Mouse (Mus musculus) liver, adult 2 months (tissue): ENCODE data around the gene Lclat1. TPM values are rescaled to one million over a fixed set of nuclear protein-coding genes. Genes with fewer than 3 reads are reported as not detected.

ENCODE experiments used
- DNase-seq: peaks from one replicate; pipeline ENCODE4 v3.0.0-alpha.2; 2011; ENCODE audit warnings: low read depth, low spot score; ENCODE audit errors: extremely low read depth
- H3K27ac ChIP-seq: fragments of 200-500 bp; replicated peaks from 2 replicates; pipeline ENCODE4 v1.5.1; 2012; ENCODE audit warnings: low read depth, mild to moderate bottlenecking, control low read depth, inconsistent platforms, low read length; ENCODE audit not compliant: insufficient read depth
- H3K27me3 ChIP-seq: fragments of 200-500 bp; 2 replicates; pipeline ENCODE4 v1.6.1; 2012; ENCODE audit warnings: mild to moderate bottlenecking, moderate library complexity, low read length, inconsistent platforms; ENCODE audit not compliant: control insufficient read depth, insufficient read depth
- H3K36me3 ChIP-seq: fragments of 200-500 bp; 2 replicates; pipeline ENCODE4 v1.6.1; 2012; ENCODE audit warnings: low read length, inconsistent platforms; ENCODE audit not compliant: control insufficient read depth, insufficient read depth
- H3K4me1 ChIP-seq: fragments of 200-500 bp; 2 replicates; pipeline ENCODE4 v1.6.1; 2011; ENCODE audit warnings: low read length; ENCODE audit not compliant: control insufficient read depth, insufficient read depth
- H3K4me3 ChIP-seq: fragments of 200-500 bp; 2 replicates; pipeline ENCODE4 v1.5.1; 2011; ENCODE audit warnings: low read depth, mild to moderate bottlenecking, control low read depth, low read length, moderate library complexity; ENCODE audit not compliant: insufficient read depth
- H3K79me2 ChIP-seq: fragments of 200-500 bp; 2 replicates; pipeline ENCODE4 v1.6.1; 2012; ENCODE audit warnings: inconsistent platforms, mild to moderate bottlenecking, low read length, moderate library complexity; ENCODE audit not compliant: control insufficient read depth, insufficient read depth
- H3K9ac ChIP-seq: fragments of 200-500 bp; 2 replicates; pipeline ENCODE4 v1.6.1; 2012; ENCODE audit warnings: low read depth, mild to moderate bottlenecking, control low read depth, inconsistent platforms, low read length
- CTCF ChIP-seq: fragments of 200-500 bp; IDR thresholded peaks from 2 replicates; pipeline ENCODE4 v1.5.1; 2011; ENCODE audit warnings: low read depth, low read length, control low read depth
- POLR2A ChIP-seq: fragments of 200-500 bp; IDR thresholded peaks from 2 replicates; pipeline ENCODE4 v1.6.1; 2011; ENCODE audit warnings: low read length, control low read depth; ENCODE audit not compliant: insufficient read depth; ENCODE audit errors: extremely low read depth
- WGBS: fragments of 180-500 bp; shearing (Covaris S2); methylation state at CpG from one replicate; pipeline ENCODE4 v1.1.7; 2018; 5-methylcytosine and 5-hydroxymethylcytosine counted together
- polyA plus RNA-seq: library from polyadenylated mRNA; depleted of rRNA; stranded (reverse); fragments of >200 nt; gene quantifications from 2 replicates; pipeline ENCODE4 v1.2.3, GENCODE M21; 2012
- total RNA-seq: library from RNA; depleted of rRNA; stranded (reverse); fragments of >200 nt; gene quantifications from 2 replicates; pipeline ENCODE4 v1.2.3, GENCODE M21; 2014

The Lclat1 gene
- total and polyA plus RNA-seq, 2 experiments = 12.3 to 24.1 TPM

DNA sequence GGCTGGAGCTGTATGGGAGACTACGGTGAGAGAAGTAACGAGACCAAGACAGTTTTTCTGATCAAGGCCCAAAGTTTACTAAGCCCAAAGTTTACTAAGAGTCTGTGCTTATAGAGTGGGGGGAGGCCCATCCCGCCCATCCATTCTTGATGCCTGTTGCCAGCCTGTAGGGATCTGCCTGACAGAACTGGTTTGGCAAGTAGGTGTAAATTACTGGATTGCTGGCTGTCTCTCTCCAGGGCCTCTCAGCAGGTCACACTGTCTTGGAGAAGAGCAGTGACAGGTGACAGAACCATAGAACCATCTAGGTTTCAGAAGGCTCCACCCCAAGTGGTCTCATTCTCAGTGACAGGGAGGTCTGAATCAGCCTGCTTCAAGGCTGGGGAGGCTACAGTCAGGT is 109.5 kb downstream of the Lclat1 start:
- Histone ChIP-seq H3K9ac (no peak overlapping the region), H3K79me2 (no peaks in the 10 kb centered on the region), H3K27ac (no peak overlapping the region), H3K4me3 (no peak overlapping the region), H3K4me1 (no peaks in the 10 kb centered on the region), H3K36me3 (no peaks in the 10 kb centered on the region), H3K27me3 (no peaks in the 10 kb centered on the region)
- no peak for TF ChIP-seq CTCF
- TF ChIP-seq POLR2A = no peak
- 97% methylated on average over 3 of the region's 3 CpGs for WGBS
- DNase-seq = no peak

DNA sequence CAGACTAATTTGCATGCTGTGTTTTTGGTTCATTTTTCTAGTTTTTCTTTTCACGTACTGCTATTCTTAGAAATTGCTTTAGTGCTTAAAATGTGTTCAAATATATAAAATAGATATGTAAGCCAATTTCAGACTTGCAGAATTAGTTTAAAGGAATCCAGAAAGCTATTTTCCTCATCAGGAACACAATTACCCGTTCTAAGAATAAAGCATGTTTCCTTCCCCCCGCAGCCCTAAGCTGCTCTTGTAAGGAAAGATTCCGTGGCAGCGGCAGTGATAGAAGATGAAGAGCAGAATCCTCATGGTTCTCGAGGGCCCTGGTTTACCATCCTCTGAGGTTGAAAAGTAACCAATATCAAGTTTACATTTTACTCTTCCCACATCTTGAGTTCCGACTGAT is 113.0 kb downstream of the Lclat1 start:
- no peak for DNase-seq
- TF ChIP-seq CTCF (no peak), POLR2A (no peak)
- Histone ChIP-seq H3K4me1 (no peaks in the 10 kb centered on the region), H3K36me3 (no peaks in the 10 kb centered on the region), H3K27ac (no peak overlapping the region), H3K27me3 (no peaks in the 10 kb centered on the region), H3K4me3 (no peak overlapping the region), H3K9ac (no peak overlapping the region), H3K79me2 (no peaks in the 10 kb centered on the region)
- 77% methylated on average over 7 of the region's 7 CpGs for WGBS

DNA sequence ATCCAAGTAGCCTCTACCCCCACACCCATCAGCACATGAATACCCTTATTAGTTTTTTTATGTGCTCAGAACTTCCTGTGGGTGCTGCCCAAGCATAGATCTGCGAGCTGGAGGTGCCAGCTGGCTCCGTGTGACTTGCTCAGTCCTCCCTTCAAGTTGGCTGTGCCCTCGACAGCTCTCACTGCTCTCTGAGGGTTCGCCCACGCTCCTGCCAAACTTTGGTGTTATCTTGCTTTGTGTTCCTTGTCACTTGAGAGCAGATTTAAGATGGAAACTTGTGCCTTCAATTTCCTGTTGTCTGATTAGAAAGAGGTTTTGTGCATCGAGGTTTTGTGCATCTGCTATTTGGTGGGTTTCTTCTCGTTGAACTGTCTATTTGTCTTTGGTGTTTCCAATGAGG is 114.3 kb downstream of the Lclat1 start:
- 74% methylated on average over 7 of the region's 7 CpGs for WGBS
- H3K79me2 ChIP-seq = no peaks in the 10 kb centered on the region
- no peaks in the 10 kb centered on the region for H3K4me1 ChIP-seq
- no peak overlapping the region for H3K27ac ChIP-seq
- TF ChIP-seq CTCF (no peak), POLR2A (no peak)
- H3K9ac ChIP-seq = no peak overlapping the region
- H3K27me3 ChIP-seq = no peaks in the 10 kb centered on the region
- no peak for DNase-seq
- H3K36me3 ChIP-seq = no peaks in the 10 kb centered on the region
- no peak overlapping the region for H3K4me3 ChIP-seq

DNA sequence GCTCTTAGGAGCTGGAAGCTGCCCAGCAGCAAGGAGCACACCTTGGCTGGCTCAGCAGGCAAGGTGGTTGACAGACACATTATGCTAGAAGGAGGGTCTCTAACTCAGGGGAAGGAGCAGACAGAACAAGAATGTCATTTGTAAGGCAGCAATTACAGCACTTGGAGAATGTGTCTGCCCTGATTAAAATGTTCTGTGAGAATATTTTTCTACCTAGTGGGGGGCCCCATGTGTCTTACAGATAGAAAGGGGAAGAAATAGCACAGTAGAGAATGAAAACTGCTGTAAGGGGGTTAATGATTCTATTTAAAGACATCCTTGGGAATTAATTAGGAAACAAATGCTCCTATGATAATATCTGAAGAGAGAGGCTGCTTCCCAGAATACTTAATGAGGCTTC is 117.7 kb downstream of the Lclat1 start:
- no peaks in the 10 kb centered on the region for H3K4me1 ChIP-seq
- 0 out of 2 replicates have a peak overlapping the region, but pooled peaks have one; percentile 10 for H3K27ac ChIP-seq
- no peak overlapping the region for H3K4me3 ChIP-seq
- TF ChIP-seq POLR2A (no peak), CTCF (no peak)
- no peak for DNase-seq
- no peaks in the 10 kb centered on the region for H3K79me2 ChIP-seq
- H3K9ac ChIP-seq = no peak overlapping the region
- no peaks in the 10 kb centered on the region for H3K36me3 ChIP-seq
- no peaks in the 10 kb centered on the region for H3K27me3 ChIP-seq

DNA sequence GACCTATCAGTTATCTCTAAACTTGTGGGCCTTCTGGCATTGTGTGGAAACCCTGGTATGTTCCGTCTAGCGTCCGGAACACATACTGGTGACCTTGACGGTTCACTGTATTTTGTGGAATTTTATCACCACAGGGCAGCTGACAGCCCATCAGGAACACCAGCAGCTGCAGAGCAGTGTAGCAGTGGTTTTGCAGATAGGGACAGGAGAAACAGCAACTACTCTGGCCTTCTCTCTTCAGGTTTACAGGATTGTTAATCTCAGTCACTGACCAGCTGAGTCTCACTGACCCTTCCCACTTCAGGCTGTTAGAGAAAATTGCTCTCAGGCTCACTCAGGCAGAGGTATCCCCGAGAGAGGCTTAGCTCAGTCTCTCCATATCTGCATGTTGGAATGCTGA is 118.2 kb downstream of the Lclat1 start:
- 72% methylated on average over 5 of the region's 5 CpGs for WGBS
- no peak overlapping the region for H3K27ac ChIP-seq
- DNase-seq = peak; percentile 15

DNA sequence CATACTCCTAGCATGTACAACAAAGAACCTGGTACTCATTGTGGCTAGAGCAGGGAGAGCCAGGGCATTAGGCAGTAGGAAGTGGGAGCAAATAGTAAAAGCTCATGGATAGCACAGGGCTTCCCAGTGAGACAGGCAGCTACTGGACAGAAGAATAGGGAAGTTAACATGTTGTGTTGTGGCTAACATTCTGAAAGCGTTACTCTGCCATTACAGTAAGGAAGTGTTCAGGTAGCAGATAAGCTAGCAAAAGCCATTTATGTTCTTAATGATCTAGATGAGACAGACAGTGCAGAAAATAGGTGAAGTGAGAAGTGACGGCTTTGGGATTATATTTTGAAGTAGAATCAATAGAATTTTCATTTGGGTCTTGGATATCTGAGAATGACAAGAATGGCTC is 118.8 kb downstream of the Lclat1 start:
- no peaks in the 10 kb centered on the region for H3K27me3 ChIP-seq
- no peak overlapping the region for H3K27ac ChIP-seq
- no peaks in the 10 kb centered on the region for H3K4me1 ChIP-seq
- no peak overlapping the region for H3K4me3 ChIP-seq
- no peaks in the 10 kb centered on the region for H3K79me2 ChIP-seq
- no peak overlapping the region for H3K9ac ChIP-seq
- no peak for DNase-seq
- 93% methylated on average over 2 of the region's 2 CpGs for WGBS
- TF ChIP-seq POLR2A = no peak
- TF ChIP-seq CTCF = no peak
- no peaks in the 10 kb centered on the region for H3K36me3 ChIP-seq

More for the DNA sequence above, 118.2 kb downstream of the Lclat1 start:
- H3K36me3 ChIP-seq = no peaks in the 10 kb centered on the region
- no peak for TF ChIP-seq CTCF
- H3K4me1 ChIP-seq = no peaks in the 10 kb centered on the region
- no peak overlapping the region for H3K4me3 ChIP-seq
- no peaks in the 10 kb centered on the region for H3K27me3 ChIP-seq
- H3K9ac ChIP-seq = no peak overlapping the region
- H3K79me2 ChIP-seq = no peaks in the 10 kb centered on the region
